Mouse (Mus musculus) layer of hippocampus, postnatal 14 days (tissue): Measurements from ENCODE around the gene Tnrc18. TPM values are rescaled to one million over a fixed set of nuclear protein-coding genes. Genes with fewer than 3 reads are reported as not detected.

Experiments
- DNase-seq, 2 experiments: peaks; one replicate each; pipeline ENCODE4 v3.0.0; 2021 to 2022; ENCODE audit warnings: low spot score in 2 of 2, mixed read lengths in 1 of 2
- total RNA-seq, 2 experiments: library from RNA; stranded (reverse); gene quantifications; 2 replicates each; pipeline ENCODE4 v1.2.3; 2021

Tnrc18 gene
- total RNA-seq, 2 experiments from 2014 or later, result 172 to 184 TPM

GRCm38 (mm10) chr5:142728301-142728700, 89.2 kb downstream of the Tnrc18 start:
- no peak for DNase-seq

GRCm38 (mm10) chr5:142726748-142727147, 90.7 kb downstream of the Tnrc18 start:
- no peak for DNase-seq

DNA sequence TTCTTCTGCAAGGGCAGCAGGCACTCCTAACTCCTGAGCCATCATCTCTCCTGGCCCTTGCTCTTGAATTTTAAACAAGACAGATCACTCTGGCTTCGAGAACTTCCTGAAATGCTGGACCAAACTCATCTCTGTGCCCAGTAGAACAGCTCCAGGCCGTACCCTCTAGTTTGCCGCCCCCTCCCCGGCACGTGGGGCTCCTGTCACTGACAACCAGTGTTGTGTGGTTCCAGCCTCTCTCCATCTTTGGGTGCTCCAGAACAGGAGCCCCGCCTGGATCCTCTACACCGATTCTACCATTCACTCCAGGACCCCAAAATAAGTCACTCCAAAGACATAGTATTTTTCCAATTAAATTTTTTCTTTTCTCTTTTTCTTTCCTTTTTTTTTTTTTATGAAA, 93.2 kb downstream of the Tnrc18 start:
- DNase-seq, result no peak

DNA sequence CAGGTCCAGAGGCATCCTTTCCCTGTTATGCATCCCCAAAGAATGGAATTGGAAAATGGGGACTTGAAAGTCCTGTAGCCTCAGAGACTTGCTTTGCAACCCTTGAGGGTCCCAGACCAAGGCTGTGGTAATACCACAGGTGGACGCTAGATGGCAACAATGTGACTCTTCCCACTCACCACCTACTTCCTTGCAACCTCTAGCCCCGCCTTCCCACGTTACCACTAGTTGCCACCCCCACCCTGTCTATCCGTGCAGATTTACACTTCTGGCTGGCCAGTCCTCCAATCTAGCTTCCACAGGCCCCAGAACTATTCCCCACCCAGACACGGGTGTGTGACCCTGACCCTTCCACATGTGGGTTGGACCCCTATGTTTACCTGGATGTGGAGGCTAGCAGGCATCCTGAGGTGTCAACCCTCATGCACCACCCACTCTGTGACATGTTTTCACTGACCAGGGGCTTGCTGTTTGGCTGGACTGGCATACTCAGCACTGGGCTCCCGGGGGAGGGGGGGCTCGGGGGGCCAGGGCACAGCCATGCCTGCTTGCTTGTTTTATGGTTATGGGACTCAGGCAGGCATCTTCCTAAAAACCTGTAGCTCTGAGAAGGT, 93.8 kb downstream of the Tnrc18 start:
- DNase-seq, result peak; percentile 61 to 65

DNA sequence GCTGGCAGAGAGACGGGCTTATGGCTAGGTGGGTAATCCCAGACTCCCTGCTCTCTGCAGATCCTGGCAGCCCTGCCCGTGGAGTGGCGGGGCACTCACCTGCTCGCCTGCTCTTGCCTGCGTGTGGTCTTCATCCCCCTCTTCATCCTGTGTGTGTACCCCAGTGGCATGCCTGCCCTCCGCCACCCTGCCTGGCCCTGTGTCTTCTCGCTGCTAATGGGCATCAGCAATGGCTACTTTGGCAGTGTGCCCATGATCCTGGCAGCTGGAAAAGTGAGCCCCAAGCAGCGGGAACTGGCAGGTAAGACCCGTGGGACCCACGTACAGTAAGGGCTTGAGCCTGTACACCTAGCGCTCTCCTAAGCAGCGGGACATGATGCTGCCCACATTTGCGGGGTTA, 97.6 kb downstream of the Tnrc18 start:
- no peak for DNase-seq

DNA sequence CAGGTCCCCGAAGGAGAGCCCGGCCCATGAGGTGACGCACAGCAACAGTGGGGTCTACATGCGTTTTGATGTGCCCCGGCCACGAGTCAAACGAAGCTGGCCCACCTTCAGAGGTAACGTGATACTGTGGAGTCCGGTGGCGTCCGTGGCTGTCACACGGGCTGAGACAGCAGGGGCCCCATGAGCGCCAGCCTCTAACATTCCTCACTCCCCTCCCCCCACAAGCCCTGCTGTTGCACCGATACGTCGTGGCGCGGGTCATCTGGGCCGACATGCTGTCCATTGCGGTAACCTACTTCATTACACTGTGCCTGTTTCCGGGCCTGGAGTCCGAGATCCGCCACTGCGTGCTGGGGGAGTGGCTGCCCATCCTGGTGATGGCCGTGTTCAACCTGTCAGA, 99.0 kb downstream of the Tnrc18 start:
- DNase-seq, result no peak

- peak; percentile 81 to 82 for DNase-seq
Measured at GRCm38 (mm10) chr5:142718037-142718436, 99.4 kb downstream of the Tnrc18 start.

DNA sequence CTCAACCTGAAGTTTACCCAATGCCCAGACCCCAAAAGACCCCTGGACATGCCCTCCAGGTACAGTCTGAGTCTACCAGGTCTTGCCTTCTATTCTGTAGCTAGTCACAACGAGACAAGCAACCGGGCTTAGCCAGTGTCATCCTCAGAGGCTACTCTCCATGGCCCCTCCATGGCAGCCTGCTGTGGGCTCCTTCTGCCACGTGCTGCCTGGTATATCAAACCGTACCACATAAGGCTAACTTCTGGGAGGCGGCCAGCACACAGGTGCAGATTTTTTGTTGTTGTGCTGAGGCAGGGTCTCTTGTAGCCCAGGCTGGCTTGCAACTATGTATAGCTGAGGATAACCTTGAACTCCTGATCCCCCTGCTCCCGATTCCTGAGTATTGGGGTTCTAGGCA, 101.4 kb downstream of the Tnrc18 start:
- no peak for DNase-seq

DNA sequence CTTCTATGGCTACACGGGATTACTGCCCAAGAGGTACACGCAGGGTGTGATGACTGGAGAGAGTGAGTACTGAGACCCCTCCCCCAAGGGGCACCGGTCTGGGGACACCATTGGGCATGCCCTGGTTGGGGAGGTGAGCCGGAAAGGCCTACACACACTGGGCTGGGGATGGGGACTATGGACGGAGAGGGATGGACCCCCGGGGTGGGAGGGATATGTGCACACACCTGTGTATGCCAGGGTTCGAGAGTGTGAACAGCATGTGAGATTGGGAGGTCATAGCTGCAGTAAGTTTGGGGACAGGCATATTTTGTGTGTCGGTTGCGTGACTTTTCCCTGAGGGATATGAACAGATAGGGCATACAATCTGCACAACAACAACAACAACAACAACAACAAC, 102.4 kb downstream of the Tnrc18 start:
- no peak for DNase-seq

GRCm38 (mm10) chr5:142713966-142714365, 103.5 kb downstream of the Tnrc18 start:
- no peak for DNase-seq

GRCm38 (mm10) chr5:142712373-142712772, 105.1 kb downstream of the Tnrc18 start:
- no peak for DNase-seq

DNA sequence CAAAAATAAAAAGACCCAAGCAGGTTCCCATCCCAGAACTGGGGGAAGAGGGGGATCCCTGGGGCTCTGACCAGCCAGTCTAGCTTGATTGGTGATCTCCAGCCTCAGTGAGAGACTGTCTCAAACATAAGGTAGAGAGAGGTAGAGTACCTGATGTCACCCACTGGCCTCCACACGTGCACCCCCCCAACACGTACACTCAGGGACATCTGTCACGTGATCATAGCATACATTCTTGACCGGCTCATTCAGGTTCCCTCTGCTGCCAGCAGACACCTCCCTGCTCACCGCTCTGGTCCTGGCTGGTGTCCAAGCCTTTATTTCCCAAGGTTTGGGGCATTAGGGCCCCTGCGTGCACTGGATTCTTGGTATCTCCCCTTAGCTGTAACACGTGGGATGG, 108.0 kb downstream of the Tnrc18 start:
- no peak for DNase-seq

GRCm38 (mm10) chr5:142707709-142708108, 109.8 kb downstream of the Tnrc18 start:
- DNase-seq, result no peak

- DNase-seq, result peak; percentile 54 to 74
Measured at GRCm38 (mm10) chr5:142703569-142703968, 113.9 kb downstream of the Tnrc18 start.

GRCm38 (mm10) chr5:142702511-142703138, 114.8 kb downstream of the Tnrc18 start:
- no peak for DNase-seq

- peak in 1 of 2 experiments; percentile 60 for DNase-seq
Measured at GRCm38 (mm10) chr5:142701651-142702510, 115.6 kb downstream of the Tnrc18 start.

GRCm38 (mm10) chr5:142700842-142701589, 116.4 kb downstream of the Tnrc18 start:
- no peak for DNase-seq

GRCm38 (mm10) chr5:142697742-142698141, 119.7 kb downstream of the Tnrc18 start:
- DNase-seq, result no peak

GRCm38 (mm10) chr5:142696865-142697264, 120.6 kb downstream of the Tnrc18 start:
- DNase-seq, result peak in 1 of 2 experiments; percentile 33

- no peak for DNase-seq
Measured at GRCm38 (mm10) chr5:142696258-142696657, 121.2 kb downstream of the Tnrc18 start.

GRCm38 (mm10) chr5:142694627-142695340, 122.7 kb downstream of the Tnrc18 start:
- DNase-seq, result peak; percentile 42 to 66
